Mouse (Mus musculus) forebrain, postnatal 0 days (tissue): ENCODE data around the gene Ssc5d. TPM values are rescaled to one million over a fixed set of nuclear protein-coding genes. Genes with fewer than 3 reads are reported as not detected.

Experiments
- ATAC-seq: fragments of 200-750 bp; cut with Nextera tagmentation; 2 replicates; pipeline ENCODE4 v1.8.0; 2017; ENCODE audit warnings: mild to moderate bottlenecking, moderate library complexity
- DNase-seq: peaks from one replicate; pipeline ENCODE4 v3.0.0-alpha.2; 2015
- H3K27ac ChIP-seq: fragments of 300-500 bp; sonication (generic); 2 replicates; pipeline ENCODE4 v1.5.1; 2014; ENCODE audit warnings: low read depth, mild to moderate bottlenecking, antibody characterized with exemption, low read length, moderate library complexity, mixed read lengths
- H3K27me3 ChIP-seq: fragments of 300-500 bp; sonication (generic); 2 replicates; pipeline ENCODE4 v1.6.1; 2014; ENCODE audit warnings: mild to moderate bottlenecking, low read length, mixed read lengths; ENCODE audit not compliant: insufficient read depth
- H3K36me3 ChIP-seq: fragments of 300-500 bp; sonication (generic); 2 replicates; pipeline ENCODE4 v1.6.1; 2014; ENCODE audit warnings: mild to moderate bottlenecking, moderate library complexity; ENCODE audit not compliant: insufficient read depth
- H3K4me1 ChIP-seq: fragments of 300-500 bp; sonication (generic); 2 replicates; pipeline ENCODE4 v1.6.1; 2014; ENCODE audit warnings: antibody characterized with exemption; ENCODE audit not compliant: insufficient read depth
- H3K4me2 ChIP-seq: fragments of 300-500 bp; sonication (generic); 2 replicates; pipeline ENCODE4 v1.6.1; 2014; ENCODE audit warnings: low read depth, mild to moderate bottlenecking, moderate library complexity
- H3K4me3 ChIP-seq: fragments of 300-500 bp; sonication (generic); 2 replicates; pipeline ENCODE4 v1.5.1; 2014; ENCODE audit warnings: low read depth, low read length, mixed read lengths
- H3K9ac ChIP-seq: fragments of 300-500 bp; sonication (generic); 2 replicates; pipeline ENCODE4 v1.6.1; 2014; ENCODE audit warnings: mild to moderate bottlenecking
- H3K9me3 ChIP-seq: fragments of 300-500 bp; sonication (generic); 2 replicates; pipeline ENCODE4 v1.6.1; 2016; ENCODE audit warnings: low read length
- CTCF ChIP-seq: sonication (generic); IDR thresholded peaks from 2 replicates; pipeline ENCODE4 v1.5.1; 2016; ENCODE audit warnings: antibody characterized with exemption, control low read depth, low read depth
- WGBS: fragments of 180-500 bp; shearing (Covaris S2); extraction: QIAGEN DNeasy Blood & Tissue Kit; methylation state at CpG from one replicate; pipeline ENCODE4 v1.1.7; 2014; 5-methylcytosine and 5-hydroxymethylcytosine counted together
- polyA plus RNA-seq: library from polyadenylated mRNA; unstranded; fragments of >200 nt; fragmentation: Nextera tagmentation; extraction: Ambion mirVana; gene quantifications from 2 replicates; pipeline ENCODE4 v1.2.1, GENCODE M21; 2015
- total RNA-seq: library from RNA; depleted of rRNA; stranded (reverse); fragments of >200 nt; gene quantifications from 2 replicates; pipeline ENCODE4 v1.2.3, GENCODE M21; 2014

The Ssc5d gene
- total and polyA plus RNA-seq, 2 experiments from 2014 or later: 0.51 to 1.7 TPM

DNA sequence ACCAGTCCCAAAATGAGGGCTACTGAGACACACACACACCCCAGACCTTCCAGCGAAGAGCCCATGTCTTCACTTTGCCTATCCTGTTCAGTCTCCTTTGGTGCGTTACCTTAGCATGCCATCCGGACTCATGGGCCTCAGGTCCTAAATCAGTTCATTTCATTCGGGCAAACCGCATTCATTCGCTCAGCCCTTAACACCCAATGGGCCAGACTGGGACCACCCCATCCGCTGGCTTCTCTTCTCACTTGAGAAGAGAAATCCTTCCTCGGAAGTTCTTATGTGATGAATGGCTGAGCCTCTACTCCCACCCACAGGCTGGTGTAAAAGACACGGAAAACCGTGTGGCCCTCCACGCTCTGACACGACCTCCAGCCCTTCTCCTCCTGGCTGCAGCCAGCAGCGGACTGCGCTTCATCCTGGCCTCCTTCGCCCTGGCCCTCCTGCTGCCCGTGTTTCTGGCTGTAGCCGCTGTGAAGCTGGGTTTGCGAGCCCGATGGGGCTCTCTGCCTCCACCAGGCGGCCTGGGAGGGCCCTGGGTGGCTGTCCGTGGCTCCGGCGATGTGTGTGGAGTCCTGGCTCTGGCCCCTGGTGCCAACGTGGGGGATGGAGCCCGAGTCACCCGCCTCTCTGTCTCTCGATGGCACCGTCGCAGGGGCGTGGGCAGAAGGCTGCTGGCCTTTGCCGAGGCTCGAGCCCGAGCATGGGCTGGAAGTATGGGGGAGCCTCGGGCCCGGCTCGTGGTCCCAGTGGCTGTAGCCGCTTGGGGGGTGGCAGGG is 1.8 kb upstream of the Ssc5d start:
- TF ChIP-seq CTCF: peak; percentile 67
- WGBS: 5% methylated on average over 37 of the region's 37 CpGs
- H3K4me1 ChIP-seq: peaks cover 28% of the 10 kb centered on the region; the same call in 1 of the 2 replicates

DNA sequence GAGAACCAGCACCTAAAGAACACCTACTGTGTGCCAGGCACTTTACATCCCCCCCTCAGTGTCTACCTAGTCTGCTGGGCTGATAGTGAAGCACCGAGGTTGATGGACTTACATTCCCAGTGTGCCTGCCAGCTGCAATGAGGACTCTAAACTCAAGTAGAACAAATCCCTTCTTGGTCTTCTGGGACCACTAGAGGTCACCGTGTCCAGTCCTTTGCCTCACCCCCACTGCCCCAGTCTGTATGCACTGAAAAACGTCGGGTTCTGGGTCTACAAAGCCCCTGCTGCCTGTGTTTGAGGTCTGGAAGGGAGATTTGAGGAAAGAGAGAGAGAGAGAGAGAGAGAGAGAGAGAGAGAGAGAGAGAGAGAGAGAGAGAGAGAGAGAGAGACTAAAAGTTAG is 1.1 kb upstream of the Ssc5d start:
- Histone ChIP-seq H3K36me3 (peaks cover 18% of the 10 kb centered on the region), H3K27me3 (no peaks in the 10 kb centered on the region), H3K4me2 (peak overlapping the region; percentile 97), H3K4me3 (peak overlapping the region; percentile 53; the same call in 1 of the 2 replicates), H3K4me1 (peaks cover 28% of the 10 kb centered on the region; the same call in 1 of the 2 replicates), H3K27ac (peak overlapping the region; percentile 96), H3K9me3 (no peaks in the 10 kb centered on the region), H3K9ac (peak overlapping the region; percentile 68)
- peak; percentile 41 for DNase-seq
- ATAC-seq: no peak
- 1% methylated on average over 4 of the region's 4 CpGs for WGBS
- no peak for TF ChIP-seq CTCF

More for the DNA sequence above, 1.8 kb upstream of the Ssc5d start:
- H3K4me3 ChIP-seq: peak overlapping the region; percentile 53
- DNase-seq: peak; percentile 67
- no peaks in the 10 kb centered on the region for H3K9me3 ChIP-seq
- peak; percentile 8 for ATAC-seq
- peak overlapping the region; percentile 68 for H3K9ac ChIP-seq
- H3K27me3 ChIP-seq: no peaks in the 10 kb centered on the region
- H3K4me2 ChIP-seq: peak overlapping the region; percentile 97
- H3K27ac ChIP-seq: peak overlapping the region; percentile 96
- H3K36me3 ChIP-seq: peaks cover 25% of the 10 kb centered on the region

- peak; percentile 42 for DNase-seq
- Histone ChIP-seq H3K36me3 (peaks cover 14% of the 10 kb centered on the region), H3K27me3 (no peaks in the 10 kb centered on the region), H3K4me2 (no peak overlapping the region), H3K27ac (peak overlapping the region; percentile 96; the same call in 1 of the 2 replicates), H3K9ac (no peak overlapping the region), H3K9me3 (no peaks in the 10 kb centered on the region), H3K4me1 (peaks cover 28% of the 10 kb centered on the region; the same call in 1 of the 2 replicates), H3K4me3 (no peak overlapping the region)
- TF ChIP-seq CTCF: no peak
- WGBS: 0% methylated on average over 3 of the region's 4 CpGs
- ATAC-seq: no peak
Observed at GRCm38 (mm10) chr7:4924891-4925301, 689 bp upstream of the Ssc5d start.

GRCm38 (mm10) chr7:4926849-4927248 is 1.3 kb downstream of the Ssc5d start:
- DNase-seq: no peak
- H3K4me1 ChIP-seq: peaks cover 25% of the 10 kb centered on the region; the same call in 1 of the 2 replicates
- H3K9ac ChIP-seq: no peak overlapping the region
- no peak overlapping the region for H3K27ac ChIP-seq
- no peak overlapping the region for H3K4me3 ChIP-seq
- no peaks in the 10 kb centered on the region for H3K9me3 ChIP-seq
- no peak for TF ChIP-seq CTCF
- 83% methylated on average over 16 of the region's 16 CpGs for WGBS
- no peaks in the 10 kb centered on the region for H3K27me3 ChIP-seq
- no peaks in the 10 kb centered on the region for H3K36me3 ChIP-seq
- H3K4me2 ChIP-seq: no peak overlapping the region
- no peak for ATAC-seq

- no peaks in the 10 kb centered on the region for H3K36me3 ChIP-seq
- H3K4me1 ChIP-seq: peaks cover 19% of the 10 kb centered on the region; the same call in 1 of the 2 replicates
- no peaks in the 10 kb centered on the region for H3K9me3 ChIP-seq
- no peak overlapping the region for H3K4me3 ChIP-seq
- no peak overlapping the region for H3K27ac ChIP-seq
- no peak for TF ChIP-seq CTCF
- no peak overlapping the region for H3K4me2 ChIP-seq
- ATAC-seq: no peak
- DNase-seq: no peak
- WGBS: 72% methylated on average over 8 of the region's 8 CpGs
- no peaks in the 10 kb centered on the region for H3K27me3 ChIP-seq
- H3K9ac ChIP-seq: no peak overlapping the region
Observed at GRCm38 (mm10) chr7:4927711-4928110, 2.1 kb downstream of the Ssc5d start.

- Histone ChIP-seq H3K4me3 (no peak overlapping the region), H3K4me1 (peaks cover 19% of the 10 kb centered on the region; the same call in 1 of the 2 replicates), H3K27me3 (no peaks in the 10 kb centered on the region), H3K4me2 (no peak overlapping the region), H3K9ac (no peak overlapping the region), H3K36me3 (no peaks in the 10 kb centered on the region), H3K9me3 (no peaks in the 10 kb centered on the region), H3K27ac (no peak overlapping the region)
- no peak for TF ChIP-seq CTCF
- ATAC-seq: no peak
- 85% methylated on average over 17 of the region's 17 CpGs for WGBS
- no peak for DNase-seq
Observed at GRCm38 (mm10) chr7:4928323-4928722, 2.7 kb downstream of the Ssc5d start.

DNA sequence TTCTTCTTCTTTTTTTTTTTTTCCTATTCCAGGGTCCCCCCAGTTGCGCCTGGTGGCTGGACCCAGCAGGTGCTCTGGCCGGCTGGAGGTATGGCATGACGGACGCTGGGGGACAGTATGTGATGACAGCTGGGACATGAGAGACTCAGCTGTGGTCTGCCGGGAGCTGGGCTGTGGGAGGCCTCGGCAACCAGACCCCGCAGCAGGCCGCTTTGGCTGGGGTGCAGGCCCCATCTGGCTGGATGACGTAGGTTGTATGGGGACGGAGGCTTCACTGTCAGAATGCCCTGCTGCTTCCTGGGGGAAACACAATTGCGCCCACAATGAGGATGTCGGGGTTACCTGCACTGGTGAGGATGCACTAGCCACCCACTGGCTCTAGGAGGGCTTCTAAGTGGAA is 7.5 kb downstream of the Ssc5d start:
- no peaks in the 10 kb centered on the region for H3K36me3 ChIP-seq
- H3K27me3 ChIP-seq: no peaks in the 10 kb centered on the region
- DNase-seq (no peak), ATAC-seq (no peak)
- H3K9ac ChIP-seq: no peak overlapping the region
- no peaks in the 10 kb centered on the region for H3K4me1 ChIP-seq
- H3K9me3 ChIP-seq: no peaks in the 10 kb centered on the region
- no peak overlapping the region for H3K27ac ChIP-seq
- 82% methylated on average over 12 of the region's 12 CpGs for WGBS
- H3K4me3 ChIP-seq: no peak overlapping the region
- H3K4me2 ChIP-seq: no peak overlapping the region
- TF ChIP-seq CTCF: no peak
